Mouse (Mus musculus) intestine, embryonic 14.5 days (tissue): ENCODE results near the gene Jak2. TPM values are rescaled to one million over a fixed set of nuclear protein-coding genes. Genes with fewer than 3 reads are reported as not detected.

Experiments
- ATAC-seq: fragments of 200-750 bp; cut with Nextera tagmentation; replicated peaks from 2 replicates; pipeline ENCODE4 v1.8.0; 2017; ENCODE audit warnings: low read depth, moderate number of reproducible peaks, moderate TSS enrichment, moderate library complexity; ENCODE audit not compliant: low FRiP score, low TSS enrichment
- DNase-seq: peaks from one replicate; pipeline ENCODE4 v3.0.0-alpha.2; 2018; ENCODE audit warnings: low spot score
- H3K27ac ChIP-seq: fragments of 300-500 bp; sonication (generic); 2 replicates; pipeline ENCODE4 v1.5.1; 2014; ENCODE audit warnings: low read depth, mild to moderate bottlenecking, control low read depth
- H3K27me3 ChIP-seq: fragments of 300-500 bp; sonication (generic); replicated peaks from 2 replicates; pipeline ENCODE4 v1.6.1; 2014; ENCODE audit warnings: low read length, control low read depth; ENCODE audit not compliant: control insufficient read depth, insufficient read depth
- H3K36me3 ChIP-seq: fragments of 300-500 bp; sonication (generic); 2 replicates; pipeline ENCODE4 v1.6.1; 2014; ENCODE audit warnings: low read length, control low read depth; ENCODE audit not compliant: control insufficient read depth, insufficient read depth
- H3K4me1 ChIP-seq: fragments of 300-500 bp; sonication (generic); replicated peaks from 2 replicates; pipeline ENCODE4 v1.6.1; 2014; ENCODE audit warnings: low read length, control low read depth, mixed read lengths; ENCODE audit not compliant: control insufficient read depth, insufficient read depth
- H3K4me2 ChIP-seq: fragments of 300-500 bp; sonication (generic); 2 replicates; pipeline ENCODE4 v1.6.1; 2014; ENCODE audit warnings: low read length
- H3K4me3 ChIP-seq: fragments of 300-500 bp; sonication (generic); 2 replicates; pipeline ENCODE4 v1.5.1; 2014; ENCODE audit warnings: low read depth, low read length, control low read depth, mixed read lengths
- H3K9ac ChIP-seq: fragments of 300-500 bp; sonication (generic); 2 replicates; pipeline ENCODE4 v1.6.1; 2014; ENCODE audit warnings: mild to moderate bottlenecking, low read length
- H3K9me3 ChIP-seq: fragments of 300-500 bp; sonication (generic); 2 replicates; pipeline ENCODE4 v1.6.1; 2016; ENCODE audit warnings: low read length, control low read depth; ENCODE audit not compliant: control insufficient read depth
- WGBS: fragments of 180-500 bp; shearing (Covaris S2); extraction: QIAGEN DNeasy Blood & Tissue Kit; methylation state at CpG from one replicate; pipeline ENCODE4 v1.1.7; 2014; 5-methylcytosine and 5-hydroxymethylcytosine counted together
- polyA plus RNA-seq: library from polyadenylated mRNA; unstranded; fragments of >200 nt; fragmentation: Nextera tagmentation; extraction: Ambion mirVana; gene quantifications from 2 replicates; pipeline ENCODE4 v1.2.1, GENCODE M21; 2014

Gene Jak2
- 10.6 and 11.6 TPM in 2 replicates for polyA plus RNA-seq

DNA sequence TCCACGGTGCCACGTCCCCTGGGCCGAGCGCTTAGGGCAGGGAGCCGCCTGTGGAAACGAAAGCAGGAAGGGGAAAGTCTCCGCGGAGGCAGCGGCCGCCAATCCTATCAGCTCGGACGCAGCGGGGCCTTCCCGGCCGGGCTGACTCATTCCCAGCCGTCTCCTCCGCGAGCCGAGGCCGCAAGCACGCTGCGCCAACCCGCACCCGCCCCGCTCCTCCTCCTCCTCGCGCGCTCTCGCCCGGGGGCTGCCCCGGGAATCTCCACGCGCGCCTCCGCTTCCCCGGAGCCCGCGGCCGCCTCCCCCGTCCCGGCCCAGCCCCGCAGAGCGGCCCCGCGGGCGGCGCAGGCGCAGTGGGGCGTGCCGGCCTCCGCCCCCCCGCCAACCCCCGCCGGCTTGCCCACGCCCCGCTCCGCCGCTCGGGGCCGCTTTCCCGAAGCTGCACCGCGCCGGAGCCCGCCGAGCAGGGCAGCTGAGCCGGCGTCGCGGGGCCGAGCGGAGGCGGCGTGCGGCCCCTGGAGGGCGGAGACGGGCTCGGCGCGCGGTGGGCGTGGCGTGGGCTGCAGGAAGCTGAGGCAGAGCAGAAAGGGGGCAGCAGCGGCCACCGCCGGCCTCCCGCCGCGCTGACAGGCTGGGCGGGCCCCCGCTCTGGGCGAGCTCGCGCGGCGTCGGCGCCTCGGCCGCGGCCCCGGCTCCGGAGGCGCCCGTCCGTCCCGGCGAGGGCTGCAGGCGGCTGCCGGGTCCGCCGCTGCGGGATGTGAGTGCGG is at the start of gene Jak2:
Jak2 (plus strand) TSS at position 638 of the 767 bp plus-strand sequence.
- Histone ChIP-seq H3K4me2 (peak within 1 kb of the TSS; percentile 66), H3K9ac (peak within 1 kb of the TSS; percentile 92), H3K27me3 (no peaks in the 10 kb centered on the region), H3K9me3 (peaks cover 4% of the 10 kb centered on the region; the same call in 1 of the 2 replicates), H3K36me3 (no peaks in the 10 kb centered on the region), H3K27ac (peak within 1 kb of the TSS; percentile 96), H3K4me1 (peaks cover 24% of the 10 kb centered on the region), H3K4me3 (peak within 1 kb of the TSS; percentile 81)
- ATAC-seq, result peak; percentile 95
- WGBS, result under 1% methylated on average over 65 of the region's 114 CpGs
- DNase-seq, result peak; percentile 93

DNA sequence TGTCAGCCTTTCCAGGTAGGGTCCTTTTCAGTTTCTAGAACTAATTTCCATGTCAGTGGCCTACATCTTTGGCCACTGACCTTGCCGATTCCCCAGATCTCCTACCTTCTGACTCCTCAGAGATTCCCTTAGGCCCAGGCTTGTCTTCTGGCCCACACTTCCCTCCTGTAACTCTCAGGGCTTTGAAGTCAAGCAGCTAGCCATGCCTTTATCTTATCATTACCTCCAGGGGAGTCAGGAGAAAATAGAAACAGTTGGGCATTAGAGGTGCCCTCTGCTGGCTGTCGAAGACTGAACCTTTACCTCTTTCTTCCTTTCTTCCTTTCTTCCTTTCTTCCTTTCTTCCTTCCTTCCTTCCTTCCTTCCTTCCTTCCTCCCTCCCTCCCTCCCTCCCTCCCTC is 48.3 kb upstream of the Jak2 start:
- Histone ChIP-seq H3K27me3 (no peaks in the 10 kb centered on the region), H3K4me2 (no peak overlapping the region), H3K9me3 (no peaks in the 10 kb centered on the region), H3K4me1 (no peaks in the 10 kb centered on the region), H3K36me3 (no peaks in the 10 kb centered on the region), H3K9ac (no peak overlapping the region), H3K27ac (no peak overlapping the region), H3K4me3 (no peak overlapping the region)
- 53% methylated on average over 2 of the region's 2 CpGs for WGBS
- DNase-seq (no peak), ATAC-seq (no peak)

DNA sequence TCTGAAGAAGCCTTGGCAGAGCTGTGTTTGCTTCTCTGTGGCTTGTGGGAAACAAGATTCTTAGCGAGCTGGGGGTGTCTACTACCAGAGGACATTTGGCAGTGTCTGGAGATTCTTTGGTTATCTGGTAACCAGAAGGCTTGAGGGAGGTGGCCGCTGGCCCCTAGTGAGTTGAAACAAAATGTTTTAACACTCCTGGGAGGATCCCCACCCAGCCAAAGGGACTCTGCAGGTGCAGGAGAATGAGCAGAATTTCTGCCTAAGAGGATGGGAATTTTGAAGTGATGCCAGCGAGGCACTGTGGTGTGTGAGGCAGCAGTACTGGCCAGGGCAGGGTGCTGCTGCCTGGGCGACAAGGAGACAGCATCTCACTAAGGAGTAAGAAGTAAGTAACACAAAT is 47.0 kb upstream of the Jak2 start:
- Histone ChIP-seq H3K9ac (no peak overlapping the region), H3K27ac (no peak overlapping the region), H3K4me3 (no peak overlapping the region), H3K4me2 (no peak overlapping the region), H3K9me3 (no peaks in the 10 kb centered on the region), H3K36me3 (no peaks in the 10 kb centered on the region), H3K27me3 (no peaks in the 10 kb centered on the region), H3K4me1 (no peaks in the 10 kb centered on the region)
- ATAC-seq, result no peak
- no peak for DNase-seq
- WGBS, result 66% methylated on average over 4 of the region's 4 CpGs

DNA sequence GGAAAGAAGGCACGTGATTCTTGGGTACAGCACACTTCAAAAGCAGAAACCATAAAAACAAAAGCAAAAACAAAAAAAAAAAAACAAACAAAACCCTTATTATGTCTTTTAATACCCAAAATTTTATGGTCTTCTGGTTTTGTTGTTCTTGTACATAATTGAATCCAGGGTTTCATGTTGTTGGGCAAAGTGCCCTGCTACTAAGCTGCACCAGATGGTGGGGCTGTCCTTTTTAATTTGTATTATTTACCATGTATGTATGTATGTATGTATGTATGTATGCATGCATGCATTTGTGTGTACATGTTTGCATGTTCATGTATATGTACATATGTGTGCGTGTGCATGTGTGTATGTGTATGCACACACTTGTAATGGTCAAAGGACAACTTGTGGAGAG is 46.4 kb upstream of the Jak2 start:
- Histone ChIP-seq H3K4me2 (no peak overlapping the region), H3K27me3 (no peaks in the 10 kb centered on the region), H3K4me3 (no peak overlapping the region), H3K27ac (no peak overlapping the region), H3K9ac (no peak overlapping the region), H3K36me3 (no peaks in the 10 kb centered on the region), H3K4me1 (no peaks in the 10 kb centered on the region), H3K9me3 (no peaks in the 10 kb centered on the region)
- DNase-seq, result no peak
- WGBS, result 83% methylated on average over 2 of the region's 2 CpGs
- no peak for ATAC-seq

DNA sequence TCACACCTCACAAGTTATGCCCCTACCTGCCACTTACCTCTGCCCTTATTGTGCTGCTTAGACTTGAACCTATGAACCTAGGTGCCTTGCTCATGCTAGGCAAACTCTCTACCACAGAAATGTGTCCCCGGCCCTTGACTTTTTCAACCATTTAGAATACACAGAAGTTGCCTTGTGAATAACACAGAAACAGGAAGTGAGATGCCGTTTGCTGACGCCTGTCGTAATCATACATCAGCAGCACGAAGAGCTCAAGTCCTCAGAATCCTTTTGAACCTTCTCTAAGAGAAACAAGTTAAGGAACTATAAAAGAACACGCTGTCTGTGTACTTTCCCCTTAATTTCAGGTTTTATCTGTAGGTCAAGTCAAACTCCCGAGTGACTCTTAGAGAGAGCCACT is 41.7 kb upstream of the Jak2 start:
- no peak for ATAC-seq
- Histone ChIP-seq H3K9me3 (no peaks in the 10 kb centered on the region), H3K36me3 (no peaks in the 10 kb centered on the region), H3K27ac (no peak overlapping the region), H3K4me2 (no peak overlapping the region), H3K4me3 (no peak overlapping the region), H3K4me1 (no peaks in the 10 kb centered on the region), H3K27me3 (no peaks in the 10 kb centered on the region), H3K9ac (no peak overlapping the region)
- DNase-seq, result no peak
- 75% methylated on average over 7 of the region's 7 CpGs for WGBS

DNA sequence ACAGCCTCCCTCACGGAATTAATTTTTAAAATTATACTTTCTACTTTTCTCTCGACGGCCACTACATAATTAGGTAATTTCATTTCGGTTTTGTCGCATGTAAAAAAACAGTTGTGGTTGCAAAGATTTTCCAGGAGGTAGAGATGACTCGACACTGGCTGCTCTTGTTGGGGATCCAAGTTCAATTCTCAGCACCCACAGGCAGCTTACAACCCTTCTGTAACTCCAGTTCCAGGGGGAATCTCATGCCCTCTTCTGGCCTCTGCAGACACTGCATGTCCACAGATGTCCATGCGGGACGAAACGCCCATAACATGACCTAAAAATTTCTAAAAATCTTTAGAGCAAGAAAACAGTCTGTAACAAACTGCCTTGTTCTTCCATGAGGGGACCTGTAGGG is 41.3 kb upstream of the Jak2 start:
- Histone ChIP-seq H3K9ac (no peak overlapping the region), H3K27ac (no peak overlapping the region), H3K27me3 (no peaks in the 10 kb centered on the region), H3K9me3 (no peaks in the 10 kb centered on the region), H3K4me2 (no peak overlapping the region), H3K4me1 (no peaks in the 10 kb centered on the region), H3K4me3 (no peak overlapping the region), H3K36me3 (no peaks in the 10 kb centered on the region)
- WGBS, result 92% methylated on average over 9 of the region's 9 CpGs
- ATAC-seq (no peak), DNase-seq (no peak)

DNA sequence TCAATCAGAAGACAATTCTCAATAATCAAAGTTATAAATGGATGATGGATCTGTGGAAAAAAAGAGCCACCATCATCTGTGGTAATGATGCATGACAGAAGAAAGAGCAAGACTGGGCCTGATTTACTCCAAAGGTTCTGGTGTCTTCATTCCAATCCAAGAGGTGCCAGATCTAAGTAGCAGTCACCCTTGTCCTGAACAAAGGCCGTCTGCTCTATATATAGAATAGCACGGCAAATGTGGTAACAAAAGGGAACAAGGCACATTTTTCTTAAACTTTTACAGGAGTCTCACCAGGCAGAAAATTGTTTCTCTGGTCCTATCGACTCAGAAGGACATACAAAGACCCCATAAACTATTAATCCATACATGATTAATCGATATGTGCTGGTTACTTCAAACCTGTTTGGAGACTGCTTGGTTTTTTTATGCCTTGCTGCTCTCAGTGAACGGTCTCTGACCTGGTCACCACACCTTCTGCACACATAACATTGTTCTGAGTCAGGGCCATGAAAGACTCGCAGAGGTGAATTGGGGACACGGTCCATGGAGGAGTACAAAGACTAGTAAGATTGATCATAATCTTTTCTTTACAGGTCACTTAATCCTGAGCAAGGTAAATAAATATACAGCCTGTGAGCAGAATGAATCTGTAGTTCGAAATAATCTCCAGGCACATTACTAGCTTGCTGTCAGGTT is 35.7 kb upstream of the Jak2 start:
- Histone ChIP-seq H3K9ac (no peak overlapping the region), H3K4me3 (no peak overlapping the region), H3K9me3 (no peaks in the 10 kb centered on the region), H3K4me2 (no peak overlapping the region), H3K4me1 (no peaks in the 10 kb centered on the region), H3K36me3 (no peaks in the 10 kb centered on the region), H3K27ac (no peak overlapping the region), H3K27me3 (no peaks in the 10 kb centered on the region)
- DNase-seq (no peak), ATAC-seq (0 out of 2 replicates have a peak, but pooled peaks have one; percentile 36)
- 65% methylated on average over 8 of the region's 8 CpGs for WGBS

DNA sequence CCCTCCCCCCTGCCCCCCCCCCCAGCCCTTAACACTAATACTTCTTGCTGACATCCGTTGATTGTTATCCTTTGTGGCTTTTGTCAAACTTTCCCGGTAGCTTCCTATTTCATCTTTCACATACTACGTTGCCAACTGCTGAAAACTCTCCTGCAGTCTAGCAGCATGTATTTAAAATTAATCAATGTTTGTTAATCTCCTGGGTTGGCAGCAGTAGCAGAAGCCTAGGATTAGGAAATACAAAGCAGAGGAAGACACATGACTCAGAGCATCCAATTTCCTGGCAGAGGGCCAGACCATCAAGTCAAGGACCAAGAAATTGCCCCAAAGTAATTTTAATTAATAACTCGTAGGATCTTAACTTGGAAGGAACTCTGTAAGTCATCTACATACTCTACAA is 29.8 kb upstream of the Jak2 start:
- no peaks in the 10 kb centered on the region for H3K9me3 ChIP-seq
- DNase-seq, result no peak
- H3K27me3 ChIP-seq, result no peaks in the 10 kb centered on the region
- H3K36me3 ChIP-seq, result no peaks in the 10 kb centered on the region
- no peaks in the 10 kb centered on the region for H3K4me1 ChIP-seq
- no peak overlapping the region for H3K9ac ChIP-seq
- 60% methylated on average over 4 of the region's 4 CpGs for WGBS
- ATAC-seq, result no peak
- H3K27ac ChIP-seq, result no peak overlapping the region
- H3K4me2 ChIP-seq, result no peak overlapping the region
- no peak overlapping the region for H3K4me3 ChIP-seq

DNA sequence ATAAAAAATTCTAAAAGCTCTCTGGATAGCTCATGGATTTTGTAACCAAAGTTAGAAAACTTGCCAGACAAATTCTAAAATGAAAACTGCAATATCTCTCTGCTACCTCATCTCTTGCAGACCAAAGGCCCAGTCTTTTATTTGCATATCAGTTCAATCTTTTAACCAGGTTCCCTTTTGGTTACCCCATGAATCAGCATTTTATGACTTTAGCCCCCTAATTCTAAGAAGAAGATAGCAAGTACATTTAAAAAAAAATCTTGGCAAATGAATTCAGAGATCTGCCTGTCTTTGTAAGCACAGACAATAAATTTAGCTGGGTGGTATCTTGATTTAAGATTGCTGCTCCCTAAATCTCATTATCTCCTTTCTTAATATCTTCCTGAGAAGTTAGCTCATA is 26.7 kb upstream of the Jak2 start:
- no peak overlapping the region for H3K27ac ChIP-seq
- no peak for ATAC-seq
- no peak overlapping the region for H3K9ac ChIP-seq
- no peak overlapping the region for H3K4me3 ChIP-seq
- H3K4me2 ChIP-seq, result no peak overlapping the region
- no peaks in the 10 kb centered on the region for H3K4me1 ChIP-seq
- H3K27me3 ChIP-seq, result no peaks in the 10 kb centered on the region
- H3K9me3 ChIP-seq, result no peaks in the 10 kb centered on the region
- H3K36me3 ChIP-seq, result no peaks in the 10 kb centered on the region
- DNase-seq, result no peak
